Mouse (Mus musculus): ENCODE data around the gene Arvcf.

- TF ChIP-seq CTCF (IDR thresholded peaks at IDR 0.05; ENCODE audit: borderline replicate concordance, extremely low read depth, insufficient read depth, insufficient read length): no peak
- TF ChIP-seq POLR2A (IDR thresholded peaks at IDR 0.05; ENCODE audit: borderline replicate concordance, extremely low read depth, insufficient read depth, insufficient read length, poor library complexity, severe bottlenecking): no peak
Measured at GRCm38 (mm10) chr16:18400028-18400427, 52.0 kb downstream of the Arvcf start.
